Mouse (Mus musculus) megakaryocyte, embryonic 14.5 days (primary cell): ENCODE data around the gene Clspn. TPM values are rescaled to one million over a fixed set of nuclear protein-coding genes. Genes with fewer than 3 reads are reported as not detected.

ENCODE experiments used
- H3K27me3 ChIP-seq: replicated peaks from 2 replicates; pipeline ENCODE3; 2012; ENCODE audit warnings: inconsistent platforms
- H3K36me3 ChIP-seq: replicated peaks from 2 replicates; pipeline ENCODE3; 2012; ENCODE audit warnings: low read length, inconsistent platforms, mixed read lengths
- H3K4me1 ChIP-seq: 2 replicates; pipeline ENCODE4 v1.6.1; 2012; ENCODE audit warnings: inconsistent platforms
- H3K4me3 ChIP-seq: replicated peaks from 2 replicates; pipeline ENCODE3; 2012; ENCODE audit warnings: moderate library complexity, mild to moderate bottlenecking, inconsistent platforms
- H3K9me3 ChIP-seq: 2 replicates; pipeline ENCODE4 v1.6.1; 2012; ENCODE audit warnings: inconsistent platforms
- FLI1 ChIP-seq: IDR thresholded peaks from 2 replicates; pipeline ENCODE4 v1.6.1; 2012; ENCODE audit warnings: low read length, inconsistent platforms, mixed read lengths
- GATA1 ChIP-seq: IDR thresholded peaks from 3 replicates; pipeline ENCODE4 v1.6.1; 2012; ENCODE audit warnings: mixed read lengths, low read length, inconsistent platforms, borderline replicate concordance
- polyA plus RNA-seq: library from polyadenylated mRNA; stranded (reverse); fragments of >175 nt; gene quantifications from 2 replicates; pipeline ENCODE4 v1.2.3, GENCODE M21; 2012; ENCODE audit warnings: low replicate concordance; ENCODE audit not compliant: insufficient read depth

The Clspn gene
- polyA plus RNA-seq, 1 experiment = 1.7 TPM

- Histone ChIP-seq H3K27me3 (peaks cover 35% of the 10 kb centered on the region), H3K4me1 (peaks cover 37% of the 10 kb centered on the region), H3K4me3 (no peak overlapping the region), H3K9me3 (peaks cover 8% of the 10 kb centered on the region), H3K36me3 (no peaks in the 10 kb centered on the region)
- TF ChIP-seq FLI1 = no peak
- TF ChIP-seq GATA1 = no peak
Observed at GRCm38 (mm10) chr4:126620349-126620874, 63.7 kb downstream of the Clspn start.

DNA sequence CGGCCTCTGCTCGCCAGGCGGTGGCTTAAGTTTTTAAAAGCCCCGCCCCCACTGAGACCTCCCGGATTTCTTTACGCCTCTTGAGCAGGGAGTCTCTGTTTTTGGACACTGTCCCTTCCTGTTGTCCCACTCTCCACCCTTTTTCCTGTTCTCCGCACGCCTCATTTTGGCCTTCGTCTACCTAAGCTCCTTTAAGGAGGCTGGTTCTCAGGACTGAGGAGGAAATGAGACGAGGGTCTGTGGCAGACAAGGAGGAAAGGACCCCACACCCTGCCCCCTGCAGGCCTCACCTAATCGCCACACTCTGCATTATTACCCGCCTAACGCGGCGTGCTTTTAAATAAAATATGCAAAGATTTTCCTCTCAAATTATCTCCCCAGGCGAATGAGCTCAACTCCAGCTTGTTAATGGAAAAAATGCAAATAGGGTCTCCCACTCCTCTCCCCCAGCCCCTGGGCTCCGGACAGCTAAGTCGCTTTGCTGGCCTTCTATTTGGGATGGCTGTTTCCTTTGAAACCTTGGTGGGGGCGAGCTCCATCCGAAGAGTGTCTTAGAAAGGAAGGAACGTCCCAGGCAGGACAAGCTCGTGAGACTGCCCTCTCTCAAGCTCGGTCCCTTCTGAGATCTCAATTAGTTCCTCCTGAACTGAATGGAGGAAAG is 70.4 kb downstream of the Clspn start:
- Histone ChIP-seq H3K36me3 (no peaks in the 10 kb centered on the region), H3K4me3 (no peak overlapping the region), H3K9me3 (no peaks in the 10 kb centered on the region), H3K27me3 (peaks cover 9% of the 10 kb centered on the region), H3K4me1 (peaks cover 43% of the 10 kb centered on the region)
- TF ChIP-seq GATA1 (no peak), FLI1 (no peak)

DNA sequence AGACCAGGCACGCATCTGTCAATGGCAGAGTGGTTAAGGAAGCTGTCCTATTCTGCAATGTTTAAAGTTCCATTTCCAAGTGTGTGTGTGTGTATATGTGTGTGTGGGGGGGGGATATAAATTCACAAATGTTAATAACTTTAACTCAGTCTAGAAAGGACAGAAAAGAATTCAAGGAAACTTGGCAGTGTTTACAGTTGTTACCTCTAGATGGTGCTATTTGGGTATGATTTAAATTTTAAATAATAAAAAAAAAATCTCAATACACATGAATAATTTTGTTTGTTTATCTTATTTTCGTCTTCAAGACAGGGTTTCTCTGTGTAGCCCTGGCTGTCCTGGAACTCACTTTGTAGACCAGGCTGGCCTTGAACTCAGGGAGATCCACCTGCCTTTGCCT is 75.2 kb downstream of the Clspn start:
- Histone ChIP-seq H3K4me1 (peaks cover 38% of the 10 kb centered on the region), H3K9me3 (no peaks in the 10 kb centered on the region), H3K4me3 (no peak overlapping the region), H3K36me3 (no peaks in the 10 kb centered on the region), H3K27me3 (peaks cover 20% of the 10 kb centered on the region)
- no peak for TF ChIP-seq GATA1

DNA sequence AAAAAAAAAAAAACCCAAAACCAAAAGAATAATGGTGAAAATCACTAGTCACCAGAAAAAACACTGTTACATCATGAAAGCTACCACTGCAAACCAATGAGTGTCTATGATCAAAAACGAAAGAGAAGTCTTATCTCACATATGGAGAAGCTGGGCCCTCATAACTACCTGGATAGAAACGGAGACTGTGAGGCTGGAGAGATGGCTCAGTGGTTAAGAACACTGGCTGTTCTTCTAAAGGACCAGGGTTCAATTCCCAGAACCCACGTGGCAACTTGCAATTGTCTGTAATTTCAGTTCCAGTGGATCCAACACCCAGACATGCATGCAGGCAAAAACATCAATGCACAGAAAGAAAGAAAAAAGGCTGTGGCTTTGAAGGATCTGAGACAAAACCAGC is 75.9 kb downstream of the Clspn start:
- Histone ChIP-seq H3K9me3 (no peaks in the 10 kb centered on the region), H3K36me3 (no peaks in the 10 kb centered on the region), H3K4me1 (peaks cover 31% of the 10 kb centered on the region), H3K27me3 (peaks cover 26% of the 10 kb centered on the region), H3K4me3 (no peak overlapping the region)
- no peak for TF ChIP-seq GATA1
- no peak for TF ChIP-seq FLI1

GRCm38 (mm10) chr4:126636330-126636729 is 79.6 kb downstream of the Clspn start:
- Histone ChIP-seq H3K4me1 (peaks cover 5% of the 10 kb centered on the region), H3K27me3 (peaks cover 39% of the 10 kb centered on the region), H3K36me3 (no peaks in the 10 kb centered on the region), H3K4me3 (no peak overlapping the region), H3K9me3 (no peaks in the 10 kb centered on the region)
- TF ChIP-seq GATA1 (no peak), FLI1 (no peak)

DNA sequence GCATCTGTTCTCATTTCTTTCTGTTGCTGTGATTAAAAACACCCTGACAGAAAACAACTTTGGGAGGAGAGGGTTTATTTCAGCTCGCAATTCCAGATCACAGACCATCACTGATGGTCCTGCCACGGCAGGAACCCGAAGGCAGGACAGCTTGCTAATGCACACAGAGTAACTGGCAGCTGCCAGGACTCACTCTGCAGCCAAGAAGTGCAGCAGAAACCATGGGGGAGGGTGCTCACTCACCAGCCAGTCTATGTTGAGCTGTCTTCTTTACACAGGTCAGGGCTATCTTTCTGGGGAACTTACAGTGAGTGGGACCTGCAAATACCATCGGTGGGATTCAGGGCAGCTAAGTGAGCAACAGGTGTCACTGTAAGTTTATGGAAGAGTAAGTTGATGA is 80.7 kb downstream of the Clspn start:
- Histone ChIP-seq H3K4me3 (no peak overlapping the region), H3K36me3 (no peaks in the 10 kb centered on the region), H3K27me3 (peaks cover 47% of the 10 kb centered on the region), H3K4me1 (peaks cover 5% of the 10 kb centered on the region), H3K9me3 (no peaks in the 10 kb centered on the region)
- TF ChIP-seq FLI1 = no peak
- TF ChIP-seq GATA1 = no peak

- Histone ChIP-seq H3K9me3 (no peaks in the 10 kb centered on the region), H3K4me1 (peaks cover 5% of the 10 kb centered on the region; the same call in 1 of the 2 replicates), H3K4me3 (no peak overlapping the region), H3K36me3 (no peaks in the 10 kb centered on the region), H3K27me3 (peaks cover 51% of the 10 kb centered on the region)
- TF ChIP-seq FLI1 = no peak
- TF ChIP-seq GATA1 = no peak
Observed at GRCm38 (mm10) chr4:126639339-126639738, 82.6 kb downstream of the Clspn start.

GRCm38 (mm10) chr4:126641901-126642300 is 85.2 kb downstream of the Clspn start:
- Histone ChIP-seq H3K9me3 (no peaks in the 10 kb centered on the region), H3K36me3 (no peaks in the 10 kb centered on the region), H3K4me1 (no peaks in the 10 kb centered on the region; the same call in 1 of the 2 replicates), H3K27me3 (peaks cover 37% of the 10 kb centered on the region), H3K4me3 (no peak overlapping the region)
- no peak for TF ChIP-seq FLI1
- no peak for TF ChIP-seq GATA1

Other genes with a start within 250 kb of the Clspn start
- 28.0 and 35.0 TPM in 2 replicates for gene Adprhl2, start 235.2 kb upstream of the Clspn start, polyA plus RNA-seq
- not detected in 2 replicates for gene Tekt2, start 231.2 kb upstream of the Clspn start, polyA plus RNA-seq
- gene Ago3, start 127.4 kb upstream of the Clspn start, polyA plus RNA-seq = 0.02 and 4.4 TPM in 2 replicates
- 2.3 and 3.6 TPM in 2 replicates for gene Ago1, start 88.4 kb upstream of the Clspn start, polyA plus RNA-seq
- 0.02 TPM in 1 of 2 replicates, not detected in the other for gene Ago4, start 23.5 kb upstream of the Clspn start, polyA plus RNA-seq
- 0.07 TPM in 1 of 2 replicates, not detected in the other for gene 5730409E04Rik, start 52.9 kb downstream of the Clspn start, polyA plus RNA-seq
- 40.3 and 113 TPM in 2 replicates for gene Psmb2, start 120.7 kb downstream of the Clspn start, polyA plus RNA-seq
- not detected in 2 replicates for gene Tfap2e, start 179.3 kb downstream of the Clspn start, polyA plus RNA-seq
- gene Ncdn, start 196.5 kb downstream of the Clspn start, polyA plus RNA-seq = 33.6 and 37.4 TPM in 2 replicates
- 18.6 and 47.8 TPM in 2 replicates for gene AU040320, start 196.6 kb downstream of the Clspn start, polyA plus RNA-seq